Mouse (Mus musculus) heart, adult 2 months (tissue): ENCODE results near the gene Adgb.

Experiments used
- CTCF ChIP-seq: fragments of 200-600 bp; IDR thresholded peaks from 2 replicates; pipeline ENCODE4 v1.8.1; 2022; ENCODE audit warnings: antibody characterized with exemption, mild to moderate bottlenecking, moderate library complexity
- EP300 ChIP-seq: fragments of 200-500 bp; IDR thresholded peaks from 2 replicates; pipeline ENCODE4 v1.6.1; 2011; ENCODE audit warnings: low read depth, low read length, control low read depth; ENCODE audit not compliant: insufficient read depth
- POLR2A ChIP-seq: fragments of 200-500 bp; IDR thresholded peaks from 2 replicates; pipeline ENCODE4 v1.6.1; 2011; ENCODE audit warnings: mild to moderate bottlenecking, low read depth, low read length, control low read depth; ENCODE audit not compliant: insufficient read depth

GRCm38 (mm10) chr10:10315631-10316030, 156.5 kb downstream of the Adgb start:
- no peak for TF ChIP-seq CTCF
- TF ChIP-seq POLR2A = no peak
- TF ChIP-seq EP300 = no peak
